Mouse (Mus musculus) liver, adult 2 months (tissue): ENCODE data around the gene Asf1a. TPM values are rescaled to one million over a fixed set of nuclear protein-coding genes. Genes with fewer than 3 reads are reported as not detected.

Source experiments
- DNase-seq: peaks from one replicate; pipeline ENCODE4 v3.0.0-alpha.2; 2011; ENCODE audit warnings: low read depth, low spot score; ENCODE audit errors: extremely low read depth
- H3K27ac ChIP-seq: fragments of 200-500 bp; replicated peaks from 2 replicates; pipeline ENCODE4 v1.5.1; 2012; ENCODE audit warnings: low read depth, mild to moderate bottlenecking, control low read depth, inconsistent platforms, low read length; ENCODE audit not compliant: insufficient read depth
- H3K27me3 ChIP-seq: fragments of 200-500 bp; 2 replicates; pipeline ENCODE4 v1.6.1; 2012; ENCODE audit warnings: mild to moderate bottlenecking, moderate library complexity, low read length, inconsistent platforms; ENCODE audit not compliant: control insufficient read depth, insufficient read depth
- H3K36me3 ChIP-seq: fragments of 200-500 bp; 2 replicates; pipeline ENCODE4 v1.6.1; 2012; ENCODE audit warnings: low read length, inconsistent platforms; ENCODE audit not compliant: control insufficient read depth, insufficient read depth
- H3K4me1 ChIP-seq: fragments of 200-500 bp; 2 replicates; pipeline ENCODE4 v1.6.1; 2011; ENCODE audit warnings: low read length; ENCODE audit not compliant: control insufficient read depth, insufficient read depth
- H3K4me3 ChIP-seq: fragments of 200-500 bp; 2 replicates; pipeline ENCODE4 v1.5.1; 2011; ENCODE audit warnings: low read depth, mild to moderate bottlenecking, control low read depth, low read length, moderate library complexity; ENCODE audit not compliant: insufficient read depth
- H3K79me2 ChIP-seq: fragments of 200-500 bp; 2 replicates; pipeline ENCODE4 v1.6.1; 2012; ENCODE audit warnings: inconsistent platforms, mild to moderate bottlenecking, low read length, moderate library complexity; ENCODE audit not compliant: control insufficient read depth, insufficient read depth
- H3K9ac ChIP-seq: fragments of 200-500 bp; 2 replicates; pipeline ENCODE4 v1.6.1; 2012; ENCODE audit warnings: low read depth, mild to moderate bottlenecking, control low read depth, inconsistent platforms, low read length
- CTCF ChIP-seq: fragments of 200-500 bp; IDR thresholded peaks from 2 replicates; pipeline ENCODE4 v1.5.1; 2011; ENCODE audit warnings: low read depth, low read length, control low read depth
- POLR2A ChIP-seq: fragments of 200-500 bp; IDR thresholded peaks from 2 replicates; pipeline ENCODE4 v1.6.1; 2011; ENCODE audit warnings: low read length, control low read depth; ENCODE audit not compliant: insufficient read depth; ENCODE audit errors: extremely low read depth
- WGBS: fragments of 180-500 bp; shearing (Covaris S2); methylation state at CpG from one replicate; pipeline ENCODE4 v1.1.7; 2018; 5-methylcytosine and 5-hydroxymethylcytosine counted together
- polyA plus RNA-seq: library from polyadenylated mRNA; depleted of rRNA; stranded (reverse); fragments of >200 nt; gene quantifications from 2 replicates; pipeline ENCODE4 v1.2.3, GENCODE M21; 2012
- total RNA-seq: library from RNA; depleted of rRNA; stranded (reverse); fragments of >200 nt; gene quantifications from 2 replicates; pipeline ENCODE4 v1.2.3, GENCODE M21; 2014

The Asf1a gene
- total and polyA plus RNA-seq, 2 experiments, result 3.1 to 11.2 TPM

- WGBS, result 75% methylated on average over 2 of the region's 2 CpGs
- H3K36me3 ChIP-seq, result peaks cover 43% of the 10 kb centered on the region
- TF ChIP-seq CTCF, result no peak
- TF ChIP-seq POLR2A, result no peak
Measured at GRCm38 (mm10) chr10:53605328-53605727, 8.8 kb downstream of the Asf1a start.

DNA sequence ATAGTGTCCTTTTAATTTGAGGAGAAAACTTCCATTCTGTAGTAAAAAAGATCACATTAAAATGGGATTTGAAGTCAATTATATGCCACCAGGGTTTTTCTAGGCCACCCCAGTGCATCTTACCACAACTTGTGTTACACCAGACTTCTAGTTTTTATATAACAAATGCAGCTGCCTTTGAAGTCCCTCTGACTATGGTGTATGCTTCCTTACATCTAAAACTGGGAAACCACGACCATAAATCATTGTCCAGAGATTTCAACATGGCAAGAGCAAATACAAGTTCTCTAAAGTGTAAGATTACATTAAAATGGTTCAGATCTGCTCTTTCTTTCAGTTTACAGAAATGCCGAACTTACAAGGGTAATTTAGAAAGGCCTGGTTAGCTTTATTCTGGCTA is 11.7 kb downstream of the Asf1a start:
- no peak for TF ChIP-seq POLR2A
- no peak for TF ChIP-seq CTCF

More at GRCm38 (mm10) chr10:53605328-53605727, 8.8 kb downstream of the Asf1a start:
- Histone ChIP-seq H3K4me1 (no peaks in the 10 kb centered on the region), H3K9ac (no peak overlapping the region), H3K27me3 (no peaks in the 10 kb centered on the region), H3K27ac (no peak overlapping the region), H3K79me2 (peaks cover 3% of the 10 kb centered on the region; the same call in 1 of the 2 replicates), H3K4me3 (no peak overlapping the region)
- no peak for DNase-seq

DNA sequence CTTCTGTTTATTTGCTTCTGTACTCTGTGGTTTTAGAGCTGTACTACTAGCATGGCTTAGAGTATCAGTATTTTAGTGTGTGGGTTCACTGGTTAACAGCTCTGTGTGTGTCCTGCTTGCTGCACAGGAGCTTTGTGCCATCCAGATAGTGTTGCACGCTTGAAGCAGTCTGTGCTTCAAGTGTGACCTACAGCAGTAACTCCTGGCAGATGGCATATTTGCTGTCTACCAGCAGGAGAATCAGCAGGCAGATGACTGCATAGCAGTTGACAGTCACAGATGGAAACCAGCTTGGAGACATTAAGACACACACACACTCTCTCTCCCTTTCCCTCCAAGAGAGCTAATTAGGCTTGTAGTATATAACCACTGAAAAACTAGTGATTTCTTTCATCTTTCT is 15.6 kb downstream of the Asf1a start:
- H3K4me3 ChIP-seq, result no peak overlapping the region
- H3K36me3 ChIP-seq, result peaks cover 36% of the 10 kb centered on the region
- H3K9ac ChIP-seq, result no peak overlapping the region
- DNase-seq, result no peak
- H3K4me1 ChIP-seq, result no peaks in the 10 kb centered on the region
- TF ChIP-seq CTCF (no peak), POLR2A (no peak)
- 97% methylated on average over 1 of the region's 1 CpGs for WGBS
- H3K27ac ChIP-seq, result no peak overlapping the region
- H3K79me2 ChIP-seq, result no peaks in the 10 kb centered on the region; the same call in 1 of the 2 replicates
- H3K27me3 ChIP-seq, result no peaks in the 10 kb centered on the region

More for the DNA sequence above, 11.7 kb downstream of the Asf1a start:
- 60% methylated on average over 2 of the region's 2 CpGs for WGBS
- Histone ChIP-seq H3K36me3 (peaks cover 48% of the 10 kb centered on the region), H3K27me3 (no peaks in the 10 kb centered on the region), H3K4me3 (no peak overlapping the region), H3K79me2 (no peaks in the 10 kb centered on the region; the same call in 1 of the 2 replicates), H3K4me1 (no peaks in the 10 kb centered on the region), H3K27ac (no peak overlapping the region), H3K9ac (no peak overlapping the region)
- DNase-seq, result no peak

DNA sequence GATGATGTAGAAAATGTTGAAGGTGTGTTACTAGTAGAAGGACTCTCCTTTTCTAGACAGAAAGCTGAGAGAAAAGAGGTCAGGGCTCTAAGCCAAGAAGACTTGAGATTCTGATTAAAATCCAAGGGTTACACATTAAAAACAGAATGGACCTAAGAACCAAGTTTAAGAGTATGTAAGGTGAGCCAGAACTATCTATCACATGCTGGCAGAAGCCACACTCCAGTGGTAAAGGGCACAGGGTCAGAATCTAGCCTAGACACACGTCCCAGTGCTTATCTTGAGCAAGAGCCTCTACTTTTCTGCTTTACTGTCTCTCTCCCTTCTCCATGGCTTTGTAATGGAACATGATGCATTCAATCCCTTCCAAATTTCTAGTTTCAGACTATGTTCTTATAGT is 17.4 kb downstream of the Asf1a start:
- TF ChIP-seq POLR2A, result no peak
- no peak for TF ChIP-seq CTCF
- Histone ChIP-seq H3K27ac (no peak overlapping the region), H3K36me3 (peaks cover 27% of the 10 kb centered on the region), H3K4me3 (no peak overlapping the region), H3K4me1 (no peaks in the 10 kb centered on the region), H3K27me3 (no peaks in the 10 kb centered on the region), H3K79me2 (no peaks in the 10 kb centered on the region; the same call in 1 of the 2 replicates), H3K9ac (no peak overlapping the region)
- 20% methylated on average over 1 of the region's 1 CpGs for WGBS
- peak; percentile 16 for DNase-seq

- peak; percentile 12 for DNase-seq
- TF ChIP-seq CTCF (no peak), POLR2A (no peak)
- Histone ChIP-seq H3K4me3 (no peak overlapping the region), H3K36me3 (peaks cover 23% of the 10 kb centered on the region), H3K4me1 (no peaks in the 10 kb centered on the region), H3K27me3 (no peaks in the 10 kb centered on the region), H3K27ac (no peak overlapping the region), H3K79me2 (no peaks in the 10 kb centered on the region), H3K9ac (no peak overlapping the region)
- WGBS, result 74% methylated on average over 8 of the region's 8 CpGs
Measured at GRCm38 (mm10) chr10:53615850-53616616, 19.5 kb downstream of the Asf1a start.

DNA sequence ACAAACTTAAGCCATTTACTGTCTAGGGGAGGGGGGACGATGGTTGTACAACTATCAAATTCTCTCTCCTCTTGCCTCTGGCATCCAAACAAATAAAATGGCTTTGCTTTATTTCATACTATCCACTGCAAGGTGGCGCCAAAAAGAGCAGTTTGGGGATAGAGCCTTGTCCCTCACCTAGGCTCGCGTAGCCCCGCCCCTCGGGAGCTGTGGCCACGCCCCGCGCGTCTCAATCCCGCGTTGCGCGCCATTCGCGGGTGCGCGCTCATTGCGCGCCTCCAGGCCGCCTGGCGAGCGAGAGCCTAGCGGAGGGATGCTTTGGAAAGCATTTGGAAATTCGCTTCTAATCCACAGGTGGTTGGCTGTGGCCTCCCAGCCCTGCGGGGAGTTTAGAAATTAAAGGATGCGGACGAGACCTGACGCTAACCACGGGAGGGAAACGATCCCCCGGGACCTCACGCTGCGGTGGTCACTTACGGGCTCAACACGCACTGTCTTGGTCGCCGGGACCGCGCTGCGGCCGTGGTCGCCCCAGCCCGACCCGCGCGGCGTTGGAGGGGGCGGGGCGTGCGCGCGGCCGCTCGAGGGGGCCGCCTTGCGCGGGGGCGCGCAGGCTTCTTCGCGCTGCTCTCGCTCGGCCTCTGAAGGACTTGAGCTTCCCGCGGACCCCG is 32.8 kb downstream of the Asf1a start:
- 1% methylated on average over 60 of the region's 67 CpGs for WGBS
- H3K4me3 ChIP-seq, result peak overlapping the region; percentile 95
- H3K9ac ChIP-seq, result peak overlapping the region; percentile 87
- H3K4me1 ChIP-seq, result no peaks in the 10 kb centered on the region
- H3K27ac ChIP-seq, result peak overlapping the region; percentile 79
- peaks cover 4% of the 10 kb centered on the region; the same call in 1 of the 2 replicates for H3K79me2 ChIP-seq
- 0 out of 2 replicates have a peak, but pooled peaks have one; percentile 17 for TF ChIP-seq POLR2A
- TF ChIP-seq CTCF, result peak; percentile 33
- no peaks in the 10 kb centered on the region for H3K27me3 ChIP-seq
- H3K36me3 ChIP-seq, result no peaks in the 10 kb centered on the region
- peak; percentile 80 for DNase-seq
